Mouse (Mus musculus): ENCODE measurements around the gene Dysf. TPM values are rescaled to one million over a fixed set of nuclear protein-coding genes. Genes with fewer than 3 reads are reported as not detected.

The Dysf gene
- polyA plus RNA-seq, 1 experiment from 2014 or later, result 2.9 TPM

DNA sequence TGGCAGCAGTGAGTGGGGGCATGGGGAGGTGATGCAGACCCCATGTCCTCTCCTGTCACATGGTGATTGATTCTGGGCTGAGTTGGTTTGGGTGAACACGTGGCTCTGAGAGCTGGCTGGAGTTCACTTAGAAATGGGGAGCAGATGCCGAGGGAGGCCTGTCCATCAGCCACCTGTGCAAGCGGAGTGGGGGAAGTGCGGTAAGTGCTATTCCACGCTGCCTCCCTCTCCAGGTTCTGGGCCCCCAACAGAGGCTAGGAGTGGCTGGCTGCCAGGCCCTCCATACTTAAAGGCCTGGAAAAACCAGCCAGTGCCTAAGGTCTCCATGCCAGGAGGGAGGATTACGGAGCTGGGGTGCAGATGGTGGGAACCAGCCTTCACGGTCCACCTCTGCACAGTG is 222.7 kb downstream of the Dysf start:
- Histone ChIP-seq H3K4me2 (ENCODE audit: low read length) (no peak overlapping the region), H3K36me3 (ENCODE audit: control insufficient read depth, insufficient read depth, low read length) (no peaks in the 10 kb centered on the region), H3K4me3 (replicated peaks; ENCODE audit: low read depth, low read length) (no peak overlapping the region), H3K27ac (replicated peaks; ENCODE audit: low read depth, low read length) (no peak overlapping the region), H3K27me3 (ENCODE audit: control insufficient read depth, insufficient read depth, low read length) (no peaks in the 10 kb centered on the region), H3K9ac (replicated peaks; ENCODE audit: low read length) (no peak overlapping the region), H3K9me3 (ENCODE audit: control insufficient read depth, low read length) (no peaks in the 10 kb centered on the region), H3K4me1 (ENCODE audit: control insufficient read depth, insufficient read depth, low read length) (0 out of 2 replicates have a peak, but pooled peaks cover 9% of the 10 kb centered on the region)
- ATAC-seq (ENCODE audit: low FRiP score, low TSS enrichment) (no peak), DNase-seq (peak; percentile 2)
- WGBS, result 64% methylated on average over 7 of the region's 7 CpGs

GRCm38 (mm10) chr6:84232063-84232760 is 223.8 kb downstream of the Dysf start:
- WGBS, result 62% methylated on average over 8 of the region's 8 CpGs
- Histone ChIP-seq H3K4me3 (replicated peaks; ENCODE audit: low read depth, low read length) (no peak overlapping the region), H3K27me3 (ENCODE audit: control insufficient read depth, insufficient read depth, low read length) (no peaks in the 10 kb centered on the region), H3K9ac (replicated peaks; ENCODE audit: low read length) (no peak overlapping the region), H3K27ac (replicated peaks; ENCODE audit: low read depth, low read length) (no peak overlapping the region), H3K4me1 (ENCODE audit: control insufficient read depth, insufficient read depth, low read length) (0 out of 2 replicates have a peak, but pooled peaks cover 9% of the 10 kb centered on the region), H3K4me2 (ENCODE audit: low read length) (no peak overlapping the region), H3K36me3 (ENCODE audit: control insufficient read depth, insufficient read depth, low read length) (no peaks in the 10 kb centered on the region), H3K9me3 (ENCODE audit: control insufficient read depth, low read length) (no peaks in the 10 kb centered on the region)
- ATAC-seq (ENCODE audit: low FRiP score, low TSS enrichment), result no peak
- DNase-seq, result no peak

GRCm38 (mm10) chr6:84233783-84234182 is 225.4 kb downstream of the Dysf start:
- 72% methylated on average over 6 of the region's 6 CpGs for WGBS
- H3K4me2 ChIP-seq (ENCODE audit: low read length), result no peak overlapping the region
- H3K9ac ChIP-seq (replicated peaks; ENCODE audit: low read length), result no peak overlapping the region
- DNase-seq (peak; percentile 5), ATAC-seq (ENCODE audit: low FRiP score, low TSS enrichment) (no peak)
- H3K27ac ChIP-seq (replicated peaks; ENCODE audit: low read depth, low read length), result no peak overlapping the region
- no peaks in the 10 kb centered on the region for H3K36me3 ChIP-seq (ENCODE audit: control insufficient read depth, insufficient read depth, low read length)
- H3K9me3 ChIP-seq (ENCODE audit: control insufficient read depth, low read length), result no peaks in the 10 kb centered on the region
- H3K27me3 ChIP-seq (ENCODE audit: control insufficient read depth, insufficient read depth, low read length), result no peaks in the 10 kb centered on the region
- no peak overlapping the region for H3K4me3 ChIP-seq (replicated peaks; ENCODE audit: low read depth, low read length)
- 0 out of 2 replicates have a peak, but pooled peaks cover 7% of the 10 kb centered on the region for H3K4me1 ChIP-seq (ENCODE audit: control insufficient read depth, insufficient read depth, low read length)

- WGBS, result 86% methylated on average over 2 of the region's 2 CpGs
- Histone ChIP-seq H3K9me3 (ENCODE audit: control insufficient read depth, low read length) (no peaks in the 10 kb centered on the region), H3K4me1 (ENCODE audit: control insufficient read depth, insufficient read depth, low read length) (no peaks in the 10 kb centered on the region), H3K4me2 (ENCODE audit: low read length) (no peak overlapping the region), H3K4me3 (replicated peaks; ENCODE audit: low read depth, low read length) (no peak overlapping the region), H3K36me3 (ENCODE audit: control insufficient read depth, insufficient read depth, low read length) (no peaks in the 10 kb centered on the region), H3K9ac (replicated peaks; ENCODE audit: low read length) (no peak overlapping the region), H3K27me3 (ENCODE audit: control insufficient read depth, insufficient read depth, low read length) (no peaks in the 10 kb centered on the region), H3K27ac (replicated peaks; ENCODE audit: low read depth, low read length) (no peak overlapping the region)
- DNase-seq (no peak), ATAC-seq (ENCODE audit: low FRiP score, low TSS enrichment) (no peak)
These were observed 227.0 kb downstream of the Dysf start for GRCm38 (mm10) chr6:84235365-84235764.

DNA sequence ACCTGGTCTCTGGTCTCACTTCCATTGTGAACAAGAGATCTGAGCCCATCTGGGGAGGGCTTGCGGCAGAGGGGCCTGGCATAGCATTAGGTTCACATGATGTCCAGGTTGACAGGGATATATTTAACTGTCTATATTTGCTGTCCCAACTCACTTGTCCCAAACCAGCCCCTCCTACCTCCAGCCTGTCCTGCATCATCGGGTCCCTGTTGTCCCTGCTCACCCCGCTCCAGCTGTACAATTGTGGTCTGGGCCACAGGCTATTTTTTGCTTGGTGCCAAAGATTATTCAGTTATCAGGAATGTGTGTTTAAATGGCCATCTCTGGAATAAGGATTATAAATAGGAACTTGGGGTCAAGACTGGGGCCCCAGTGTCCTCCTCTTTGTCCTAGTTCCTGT is 235.0 kb downstream of the Dysf start:
- WGBS, result 89% methylated on average over 3 of the region's 3 CpGs
- no peak overlapping the region for H3K27ac ChIP-seq (replicated peaks; ENCODE audit: low read depth, low read length)
- no peak overlapping the region for H3K4me3 ChIP-seq (replicated peaks; ENCODE audit: low read depth, low read length)
- H3K4me2 ChIP-seq (ENCODE audit: low read length), result no peak overlapping the region
- no peaks in the 10 kb centered on the region for H3K9me3 ChIP-seq (ENCODE audit: control insufficient read depth, low read length)
- H3K4me1 ChIP-seq (ENCODE audit: control insufficient read depth, insufficient read depth, low read length), result no peaks in the 10 kb centered on the region
- no peak overlapping the region for H3K9ac ChIP-seq (replicated peaks; ENCODE audit: low read length)
- H3K36me3 ChIP-seq (ENCODE audit: control insufficient read depth, insufficient read depth, low read length), result no peaks in the 10 kb centered on the region
- DNase-seq (no peak), ATAC-seq (ENCODE audit: low FRiP score, low TSS enrichment) (no peak)
- no peaks in the 10 kb centered on the region for H3K27me3 ChIP-seq (ENCODE audit: control insufficient read depth, insufficient read depth, low read length)

DNA sequence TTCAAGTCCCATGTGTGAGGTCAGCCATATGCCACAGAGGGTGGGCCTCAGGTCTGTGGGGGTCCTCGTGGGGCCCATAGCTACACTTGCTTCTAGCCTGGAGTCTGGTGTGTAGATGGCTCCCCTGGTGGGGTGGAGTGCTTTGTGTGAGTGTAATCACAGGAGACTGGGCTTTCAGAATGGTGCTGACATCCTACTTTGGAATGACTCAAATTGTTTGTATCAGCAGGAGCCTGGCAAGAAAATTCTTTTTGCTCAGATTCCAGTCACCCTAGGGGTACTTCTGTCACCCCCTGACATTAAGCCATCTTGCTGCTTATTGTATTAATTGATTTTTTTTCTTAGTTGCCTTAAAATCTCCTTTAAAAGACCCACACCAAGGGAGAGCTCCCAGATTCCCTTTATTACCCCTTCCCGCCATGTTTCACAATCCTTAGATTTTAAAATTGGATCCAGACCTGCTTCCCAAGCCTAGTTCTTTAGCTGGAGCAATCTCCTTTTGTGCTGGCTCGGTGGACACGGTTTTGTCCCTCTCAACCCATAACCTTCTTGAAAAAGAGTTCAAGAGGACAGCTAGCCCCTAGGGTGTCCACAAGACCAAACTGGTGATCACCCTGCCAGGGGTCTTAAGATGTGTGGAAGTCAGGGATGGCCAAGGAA is 237.8 kb downstream of the Dysf start:
- Histone ChIP-seq H3K27ac (replicated peaks; ENCODE audit: low read depth, low read length) (no peak overlapping the region), H3K9ac (replicated peaks; ENCODE audit: low read length) (no peak overlapping the region), H3K36me3 (ENCODE audit: control insufficient read depth, insufficient read depth, low read length) (no peaks in the 10 kb centered on the region), H3K27me3 (ENCODE audit: control insufficient read depth, insufficient read depth, low read length) (no peaks in the 10 kb centered on the region), H3K4me3 (replicated peaks; ENCODE audit: low read depth, low read length) (no peak overlapping the region), H3K9me3 (ENCODE audit: control insufficient read depth, low read length) (no peaks in the 10 kb centered on the region), H3K4me2 (ENCODE audit: low read length) (no peak overlapping the region), H3K4me1 (ENCODE audit: control insufficient read depth, insufficient read depth, low read length) (no peaks in the 10 kb centered on the region)
- no peak for DNase-seq
- 73% methylated on average over 4 of the region's 4 CpGs for WGBS
- no peak for ATAC-seq (ENCODE audit: low FRiP score, low TSS enrichment)

DNA sequence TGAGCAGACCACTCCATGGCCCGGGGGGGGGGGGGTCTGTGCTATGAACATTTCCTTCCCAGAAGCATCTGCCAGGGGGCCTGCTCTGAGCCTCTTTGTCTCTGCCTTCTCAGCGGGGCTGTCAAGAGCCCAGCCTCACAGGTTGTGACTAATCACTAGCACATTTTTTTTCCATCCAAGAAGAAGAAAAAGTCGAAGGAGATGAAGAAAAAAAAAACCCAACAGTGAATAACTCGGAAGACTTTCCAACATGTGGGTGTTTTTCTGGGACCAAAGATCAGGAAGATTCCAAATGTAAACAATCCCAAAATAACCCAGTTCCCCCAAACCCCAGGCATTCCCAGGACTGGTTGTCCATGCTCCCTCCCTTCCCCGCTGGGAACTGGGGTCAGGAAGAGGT is 238.6 kb downstream of the Dysf start:
- no peak overlapping the region for H3K27ac ChIP-seq (replicated peaks; ENCODE audit: low read depth, low read length)
- H3K4me3 ChIP-seq (replicated peaks; ENCODE audit: low read depth, low read length), result no peak overlapping the region
- ATAC-seq (ENCODE audit: low FRiP score, low TSS enrichment), result no peak
- no peak overlapping the region for H3K9ac ChIP-seq (replicated peaks; ENCODE audit: low read length)
- H3K4me2 ChIP-seq (ENCODE audit: low read length), result no peak overlapping the region
- H3K4me1 ChIP-seq (ENCODE audit: control insufficient read depth, insufficient read depth, low read length), result no peaks in the 10 kb centered on the region
- no peak for DNase-seq
- no peaks in the 10 kb centered on the region for H3K9me3 ChIP-seq (ENCODE audit: control insufficient read depth, low read length)
- no peaks in the 10 kb centered on the region for H3K36me3 ChIP-seq (ENCODE audit: control insufficient read depth, insufficient read depth, low read length)
- WGBS, result 74% methylated on average over 5 of the region's 5 CpGs
- no peaks in the 10 kb centered on the region for H3K27me3 ChIP-seq (ENCODE audit: control insufficient read depth, insufficient read depth, low read length)
